33 mouse cellular contexts compared by ENCODE assay signal in genomic region chr7:27510809-27511208, GRCm38 (mm10). TPM values are rescaled to one million over a fixed set of nuclear protein-coding genes. Genes with fewer than 3 reads are reported as not detected.
"Had no signal": no experiment of that assay in that cellular context is flagged by ENCODE, and none has a peak within 500 bp of the region (broad histone marks: within the 10 kb centered on the region; RNA-seq: fewer than 3 reads in every experiment).

No protein-coding gene starts in this region.

- ATAC-seq: liver, embryonic 12.5 days; liver, postnatal 0 days; lung, postnatal 0 days; midbrain, embryonic 13.5 days; midbrain, embryonic 15.5 days; midbrain, embryonic 16.5 days had no signal

- H3K9me3 ChIP-seq: limb, embryonic 10.5 days; limb, embryonic 12.5 days; limb, embryonic 13.5 days; limb, embryonic 15.5 days; liver, embryonic 12.5 days; liver, embryonic 13.5 days; liver, embryonic 15.5 days; lung, embryonic 15.5 days; megakaryocyte, embryonic 14.5 days; midbrain, embryonic 10.5 days; midbrain, embryonic 12.5 days; midbrain, embryonic 13.5 days; midbrain, embryonic 15.5 days; neural tube, embryonic 12.5 days had no signal

- DNase-seq: left cerebral cortex, postnatal 4 days; liver; liver, embryonic 13.5 days; liver, postnatal 0 days; lung, adult 18-20 months; lung, adult 2 months; lung, embryonic 14.5 days; lung, postnatal 10 days; lung, postnatal 14 days; lung, postnatal 36 days; lung, postnatal 4 days; midbrain, embryonic 14.5 days had no signal

- H3K36me3 ChIP-seq: limb, embryonic 12.5 days; limb, embryonic 13.5 days; limb, embryonic 15.5 days; liver, embryonic 12.5 days; liver, embryonic 13.5 days; liver, embryonic 15.5 days; lung, embryonic 15.5 days; midbrain, embryonic 10.5 days; midbrain, embryonic 12.5 days; midbrain, embryonic 13.5 days; midbrain, embryonic 15.5 days; neural tube, embryonic 12.5 days had no signal

- H3K27me3 ChIP-seq: limb, embryonic 12.5 days; limb, embryonic 13.5 days; limb, embryonic 15.5 days; liver, embryonic 12.5 days; liver, embryonic 13.5 days; liver, embryonic 15.5 days; lung, embryonic 15.5 days; megakaryocyte, embryonic 14.5 days; midbrain, embryonic 12.5 days; midbrain, embryonic 13.5 days; midbrain, embryonic 15.5 days; neural tube, embryonic 12.5 days had no signal

- H3K4me2 ChIP-seq: limb, embryonic 12.5 days; limb, embryonic 13.5 days; limb, embryonic 15.5 days; liver, embryonic 11.5 days; liver, embryonic 12.5 days; liver, embryonic 13.5 days; liver, embryonic 15.5 days; lung, embryonic 14.5 days; lung, embryonic 15.5 days; midbrain, embryonic 11.5 days; midbrain, embryonic 12.5 days; midbrain, embryonic 13.5 days; midbrain, embryonic 15.5 days; neural tube, embryonic 12.5 days had no signal

- H3K9ac ChIP-seq: limb, embryonic 12.5 days; limb, embryonic 13.5 days; limb, embryonic 15.5 days; liver, embryonic 12.5 days; liver, embryonic 13.5 days; liver, embryonic 14.5 days; liver, embryonic 15.5 days; liver, postnatal 0 days; lung, embryonic 14.5 days; lung, embryonic 15.5 days; midbrain, embryonic 12.5 days; midbrain, embryonic 13.5 days; midbrain, embryonic 15.5 days; neural tube, embryonic 12.5 days had no signal

- H3K4me3 ChIP-seq: limb, embryonic 10.5 days; limb, embryonic 12.5 days; limb, embryonic 13.5 days; limb, embryonic 15.5 days; liver, embryonic 12.5 days; liver, embryonic 13.5 days; liver, embryonic 15.5 days; lung, embryonic 15.5 days; megakaryocyte, embryonic 14.5 days; midbrain, embryonic 10.5 days; midbrain, embryonic 12.5 days; midbrain, embryonic 13.5 days; midbrain, embryonic 15.5 days; myocyte; neural tube, embryonic 12.5 days had no signal

- H3K27ac ChIP-seq: limb, embryonic 10.5 days; limb, embryonic 12.5 days; limb, embryonic 13.5 days; limb, embryonic 15.5 days; liver, embryonic 12.5 days; liver, embryonic 14.5 days; lung, embryonic 15.5 days; macrophage; midbrain, embryonic 10.5 days; midbrain, embryonic 12.5 days; midbrain, embryonic 13.5 days; midbrain, embryonic 15.5 days; neural tube, embryonic 12.5 days had no signal

RNA-seq across cellular contexts. Expression of gene Hipk4, which starts 12.3 kb away (rescaled TPM):
- polyA plus RNA-seq: liver, adult 2 months had no signal
